Mouse (Mus musculus) midbrain, embryonic 12.5 days (tissue): ENCODE results near the gene Zg16. TPM values are rescaled to one million over a fixed set of nuclear protein-coding genes. Genes with fewer than 3 reads are reported as not detected.
A peak's percentile ranks its signal among the peaks of the same experiment; 100 is the strongest.

Source experiments
- ATAC-seq: fragments of 200-750 bp; cut with Nextera tagmentation; 2 replicates; pipeline ENCODE4 v1.8.0; 2017; ENCODE audit warnings: low read depth, moderate TSS enrichment, moderate library complexity; ENCODE audit not compliant: low FRiP score
- H3K27ac ChIP-seq: fragments of 300-500 bp; sonication (generic); replicated peaks from 2 replicates; pipeline ENCODE4 v1.5.1; 2016; ENCODE audit warnings: mild to moderate bottlenecking
- H3K27me3 ChIP-seq: fragments of 300-500 bp; sonication (generic); 2 replicates; pipeline ENCODE4 v1.6.1; 2016; ENCODE audit warnings: mild to moderate bottlenecking
- H3K36me3 ChIP-seq: fragments of 300-500 bp; sonication (generic); 2 replicates; pipeline ENCODE4 v1.6.1; 2016
- H3K4me1 ChIP-seq: fragments of 300-500 bp; sonication (generic); 2 replicates; pipeline ENCODE4 v1.6.1; 2016
- H3K4me2 ChIP-seq: fragments of 300-500 bp; sonication (generic); replicated peaks from 2 replicates; pipeline ENCODE4 v1.6.1; 2016; ENCODE audit warnings: mild to moderate bottlenecking, moderate library complexity
- H3K4me3 ChIP-seq: fragments of 300-500 bp; sonication (generic); 2 replicates; pipeline ENCODE4 v1.5.1; 2016; ENCODE audit warnings: mild to moderate bottlenecking
- H3K9ac ChIP-seq: fragments of 300-500 bp; sonication (generic); replicated peaks from 2 replicates; pipeline ENCODE4 v1.6.1; 2016; ENCODE audit warnings: mild to moderate bottlenecking, moderate library complexity
- H3K9me3 ChIP-seq: fragments of 300-500 bp; sonication (generic); 2 replicates; pipeline ENCODE4 v1.6.1; 2016; ENCODE audit warnings: mild to moderate bottlenecking
- WGBS: fragments of 180-500 bp; shearing (Covaris S2); methylation state at CpG from one replicate; pipeline ENCODE4 v1.1.7; 2016; 5-methylcytosine and 5-hydroxymethylcytosine counted together
- polyA plus RNA-seq: library from polyadenylated mRNA; unstranded; fragments of >200 nt; fragmentation: Nextera tagmentation; extraction: Ambion mirVana; gene quantifications from 2 replicates; pipeline ENCODE4 v1.2.1, GENCODE M21; 2016

Zg16 gene
- polyA plus RNA-seq, 1 experiment from 2014 or later: not detected

GRCm38 (mm10) chr7:127041851-127042672 lies 45.1 kb downstream of the Zg16 start, which contains the start of gene Kif22:
Gene Kif22, minus strand, starts transcription at chr7:127042471.
- no peaks in the 10 kb centered on the region for H3K27me3 ChIP-seq
- H3K27ac ChIP-seq: peak within 1 kb of the TSS; percentile 70
- peak within 1 kb of the TSS; percentile 92 for H3K4me2 ChIP-seq
- WGBS: under 1% methylated on average over 53 of the region's 53 CpGs
- H3K9ac ChIP-seq: peak within 1 kb of the TSS; percentile 86
- peak within 1 kb of the TSS; percentile 91 for H3K4me3 ChIP-seq
- H3K4me1 ChIP-seq: peaks cover 20% of the 10 kb centered on the region
- ATAC-seq: peak; percentile 74
- H3K36me3 ChIP-seq: peaks cover 16% of the 10 kb centered on the region
- no peaks in the 10 kb centered on the region for H3K9me3 ChIP-seq

- Histone ChIP-seq H3K4me3 (no peak overlapping the region), H3K9ac (no peak overlapping the region), H3K4me1 (peaks cover 8% of the 10 kb centered on the region), H3K27me3 (no peaks in the 10 kb centered on the region), H3K36me3 (peaks cover 73% of the 10 kb centered on the region), H3K4me2 (no peak overlapping the region), H3K9me3 (no peaks in the 10 kb centered on the region), H3K27ac (no peak overlapping the region)
- ATAC-seq: no peak
- WGBS: 88% methylated on average over 1 of the region's 1 CpGs
These were observed 55.9 kb downstream of the Zg16 start for GRCm38 (mm10) chr7:127031244-127031643.

- Histone ChIP-seq H3K27ac (no peak overlapping the region), H3K27me3 (no peaks in the 10 kb centered on the region), H3K4me2 (no peak overlapping the region), H3K4me3 (no peak overlapping the region), H3K36me3 (peaks cover 65% of the 10 kb centered on the region), H3K9ac (no peak overlapping the region), H3K9me3 (no peaks in the 10 kb centered on the region), H3K4me1 (peaks cover 8% of the 10 kb centered on the region)
- ATAC-seq: no peak
- WGBS: 96% methylated on average over 1 of the region's 1 CpGs
These were observed 57.0 kb downstream of the Zg16 start for GRCm38 (mm10) chr7:127030172-127030571.

- Histone ChIP-seq H3K27me3 (no peaks in the 10 kb centered on the region), H3K27ac (peak overlapping the region; percentile 99), H3K36me3 (peaks cover 63% of the 10 kb centered on the region), H3K9me3 (no peaks in the 10 kb centered on the region), H3K9ac (peak overlapping the region; percentile 100), H3K4me1 (peaks cover 31% of the 10 kb centered on the region), H3K4me3 (peak overlapping the region; percentile 98), H3K4me2 (peak overlapping the region; percentile 98)
- WGBS: 71% methylated on average over 8 of the region's 8 CpGs
- ATAC-seq: no peak
These were observed 59.2 kb downstream of the Zg16 start for GRCm38 (mm10) chr7:127027885-127028284.

- Histone ChIP-seq H3K4me1 (peaks cover 38% of the 10 kb centered on the region), H3K4me3 (peak within 1 kb of the TSS; percentile 98), H3K27ac (peak within 1 kb of the TSS; percentile 99), H3K4me2 (peak within 1 kb of the TSS; percentile 98), H3K9me3 (no peaks in the 10 kb centered on the region), H3K27me3 (no peaks in the 10 kb centered on the region), H3K9ac (peak within 1 kb of the TSS; percentile 100), H3K36me3 (peaks cover 63% of the 10 kb centered on the region)
- ATAC-seq: peak; percentile 89
- under 1% methylated on average over 38 of the region's 63 CpGs for WGBS
These were observed 60.0 kb downstream of the Zg16 start, which contains the start of gene Maz for GRCm38 (mm10) chr7:127026984-127027726. Gene Maz, minus strand, starts transcription at chr7:127027037.

- peak overlapping the region; percentile 100 for H3K9ac ChIP-seq
- H3K4me2 ChIP-seq: peak overlapping the region; percentile 98
- H3K27ac ChIP-seq: peak overlapping the region; percentile 99
- ATAC-seq: no peak
- H3K27me3 ChIP-seq: no peaks in the 10 kb centered on the region
- 0% methylated on average over 1 of the region's 48 CpGs for WGBS
- peaks cover 59% of the 10 kb centered on the region for H3K36me3 ChIP-seq
- no peaks in the 10 kb centered on the region for H3K9me3 ChIP-seq
- peaks cover 44% of the 10 kb centered on the region for H3K4me1 ChIP-seq
- peak overlapping the region; percentile 98 for H3K4me3 ChIP-seq
These were observed 60.5 kb downstream of the Zg16 start for GRCm38 (mm10) chr7:127026616-127026983.

GRCm38 (mm10) chr7:127026161-127026600 lies 60.9 kb downstream of the Zg16 start:
- Histone ChIP-seq H3K9ac (peak overlapping the region; percentile 100), H3K27me3 (no peaks in the 10 kb centered on the region), H3K4me3 (peak overlapping the region; percentile 98), H3K9me3 (no peaks in the 10 kb centered on the region), H3K4me1 (peaks cover 48% of the 10 kb centered on the region), H3K4me2 (peak overlapping the region; percentile 98), H3K27ac (peak overlapping the region; percentile 99), H3K36me3 (peaks cover 55% of the 10 kb centered on the region)
- 1% methylated on average over 17 of the region's 48 CpGs for WGBS
- peak; percentile 25 for ATAC-seq

GRCm38 (mm10) chr7:127025556-127026160 lies 61.5 kb downstream of the Zg16 start:
- Histone ChIP-seq H3K4me2 (peak overlapping the region; percentile 98), H3K4me1 (peaks cover 53% of the 10 kb centered on the region), H3K27me3 (no peaks in the 10 kb centered on the region), H3K9ac (peak overlapping the region; percentile 100), H3K36me3 (peaks cover 50% of the 10 kb centered on the region), H3K27ac (peak overlapping the region; percentile 99), H3K4me3 (peak overlapping the region; percentile 98), H3K9me3 (no peaks in the 10 kb centered on the region)
- under 1% methylated on average over 65 of the region's 65 CpGs for WGBS
- no peak for ATAC-seq

GRCm38 (mm10) chr7:127024755-127025555 lies 62.2 kb downstream of the Zg16 start:
- WGBS: 1% methylated on average over 30 of the region's 30 CpGs
- H3K4me1 ChIP-seq: peaks cover 60% of the 10 kb centered on the region

GRCm38 (mm10) chr7:127023896-127024690 lies 63.0 kb downstream of the Zg16 start:
- Histone ChIP-seq H3K4me1 (peaks cover 69% of the 10 kb centered on the region), H3K4me3 (peak overlapping the region; percentile 98), H3K4me2 (peak overlapping the region; percentile 98), H3K9ac (peak overlapping the region; percentile 100), H3K27me3 (no peaks in the 10 kb centered on the region), H3K36me3 (peaks cover 35% of the 10 kb centered on the region), H3K27ac (peak overlapping the region; percentile 99), H3K9me3 (no peaks in the 10 kb centered on the region)
- WGBS: 25% methylated on average over 19 of the region's 19 CpGs
- no peak for ATAC-seq

More at GRCm38 (mm10) chr7:127024755-127025555, 62.2 kb downstream of the Zg16 start:
- H3K9me3 ChIP-seq: no peaks in the 10 kb centered on the region
- peak overlapping the region; percentile 98 for H3K4me2 ChIP-seq
- H3K27ac ChIP-seq: peak overlapping the region; percentile 99
- no peaks in the 10 kb centered on the region for H3K27me3 ChIP-seq
- H3K36me3 ChIP-seq: peaks cover 44% of the 10 kb centered on the region
- peak; percentile 41 for ATAC-seq
- H3K9ac ChIP-seq: peak overlapping the region; percentile 100
- H3K4me3 ChIP-seq: peak overlapping the region; percentile 98
